Mouse (Mus musculus): ENCODE measurements around the gene Sec14l1.

- TF ChIP-seq POLR2A (IDR thresholded peaks at IDR 0.05; ENCODE audit: extremely low read depth, insufficient read depth, low read length) (no peak), CTCF (IDR thresholded peaks at IDR 0.05; ENCODE audit: extremely low read depth, insufficient read depth, low read length) (no peak)
These were observed 93.2 kb downstream of the Sec14l1 start for GRCm38 (mm10) chr11:117208151-117208673.
